Mouse (Mus musculus): ENCODE measurements at regions not wholly inside any gene's neighbourhood (a gene's known extent, or its start where the extent isn't known, plus 50 kb on each side); places are given as distances from the start of the nearest gene placed in this dataset.

GRCm38 (mm10) chr2:10755375-10755774 lies 385.1 kb downstream of the Sfmbt2 start:
- peak; percentile 60 for DNase-seq (ENCODE audit: low spot score)
- H3K27me3 ChIP-seq (ENCODE audit: insufficient read depth, low read length) = no peaks in the 10 kb centered on the region
- ATAC-seq (ENCODE audit: low FRiP score) = peak; percentile 70; the same call in 1 of the 2 replicates
- no peak overlapping the region for H3K4me3 ChIP-seq (ENCODE audit: low read depth, low read length)
- no peaks in the 10 kb centered on the region for H3K9me3 ChIP-seq (ENCODE audit: low read length)
- H3K27ac ChIP-seq (ENCODE audit: low read depth, low read length) = no peak overlapping the region
- no peaks in the 10 kb centered on the region for H3K36me3 ChIP-seq (ENCODE audit: insufficient read depth, low read length)
- H3K4me1 ChIP-seq (ENCODE audit: insufficient read depth, low read length) = 0 out of 2 replicates have a peak, but pooled peaks cover 3% of the 10 kb centered on the region
- no peak for TF ChIP-seq CTCF (IDR thresholded peaks at IDR 0.05)
- WGBS = 50% methylated on average over 3 of the region's 3 CpGs
- no peak overlapping the region for H3K4me2 ChIP-seq (ENCODE audit: low read depth, low read length, poor library complexity, severe bottlenecking)
- H3K9ac ChIP-seq (replicated peaks; ENCODE audit: low read length, poor library complexity, severe bottlenecking) = no peak overlapping the region

- ATAC-seq (ENCODE audit: low FRiP score) = no peak
- Histone ChIP-seq H3K27me3 (ENCODE audit: insufficient read depth, low read length) (no peaks in the 10 kb centered on the region), H3K9me3 (ENCODE audit: low read length) (no peaks in the 10 kb centered on the region), H3K4me3 (ENCODE audit: low read depth, low read length) (no peak overlapping the region), H3K4me2 (ENCODE audit: low read depth, low read length, poor library complexity, severe bottlenecking) (no peak overlapping the region), H3K36me3 (ENCODE audit: insufficient read depth, low read length) (no peaks in the 10 kb centered on the region), H3K27ac (ENCODE audit: low read depth, low read length) (no peak overlapping the region), H3K4me1 (ENCODE audit: insufficient read depth, low read length) (0 out of 2 replicates have a peak, but pooled peaks cover 3% of the 10 kb centered on the region), H3K9ac (replicated peaks; ENCODE audit: low read length, poor library complexity, severe bottlenecking) (no peak overlapping the region)
- TF ChIP-seq CTCF (IDR thresholded peaks at IDR 0.05) = no peak
- WGBS = 19% methylated on average over 8 of the region's 8 CpGs
- peak; percentile 42 for DNase-seq (ENCODE audit: low spot score)
Measured at GRCm38 (mm10) chr2:10757202-10757840, 387.0 kb downstream of the Sfmbt2 start.

DNA sequence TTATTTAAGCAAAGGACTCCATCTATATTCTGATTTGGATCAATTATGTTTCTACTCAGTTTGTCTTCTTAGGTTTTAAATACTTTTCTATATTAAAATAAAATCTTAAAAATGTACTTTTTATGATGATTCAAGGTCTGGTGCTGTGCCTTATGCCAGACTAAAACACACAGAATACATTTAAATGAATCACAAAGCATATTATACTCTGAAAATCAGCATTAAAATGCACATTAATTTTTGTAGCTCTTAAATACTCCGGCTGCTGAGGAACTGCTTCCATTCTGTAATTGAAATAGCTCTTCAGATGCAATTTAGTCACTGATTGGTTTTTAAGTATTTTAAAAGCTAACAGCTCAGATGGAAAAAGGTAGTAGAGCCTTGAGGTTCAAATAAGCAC lies 387.6 kb downstream of the Sfmbt2 start:
- no peaks in the 10 kb centered on the region for H3K9me3 ChIP-seq (ENCODE audit: low read length)
- WGBS = 61% methylated on average over 1 of the region's 1 CpGs
- H3K4me3 ChIP-seq (ENCODE audit: low read depth, low read length) = no peak overlapping the region
- TF ChIP-seq CTCF (IDR thresholded peaks at IDR 0.05) = no peak
- H3K9ac ChIP-seq (replicated peaks; ENCODE audit: low read length, poor library complexity, severe bottlenecking) = no peak overlapping the region
- no peaks in the 10 kb centered on the region for H3K36me3 ChIP-seq (ENCODE audit: insufficient read depth, low read length)
- no peak overlapping the region for H3K27ac ChIP-seq (ENCODE audit: low read depth, low read length)
- ATAC-seq (ENCODE audit: low FRiP score) = no peak
- DNase-seq (ENCODE audit: low spot score) = no peak
- no peak overlapping the region for H3K4me2 ChIP-seq (ENCODE audit: low read depth, low read length, poor library complexity, severe bottlenecking)
- H3K27me3 ChIP-seq (ENCODE audit: insufficient read depth, low read length) = no peaks in the 10 kb centered on the region
- H3K4me1 ChIP-seq (ENCODE audit: insufficient read depth, low read length) = 0 out of 2 replicates have a peak, but pooled peaks cover 3% of the 10 kb centered on the region

DNA sequence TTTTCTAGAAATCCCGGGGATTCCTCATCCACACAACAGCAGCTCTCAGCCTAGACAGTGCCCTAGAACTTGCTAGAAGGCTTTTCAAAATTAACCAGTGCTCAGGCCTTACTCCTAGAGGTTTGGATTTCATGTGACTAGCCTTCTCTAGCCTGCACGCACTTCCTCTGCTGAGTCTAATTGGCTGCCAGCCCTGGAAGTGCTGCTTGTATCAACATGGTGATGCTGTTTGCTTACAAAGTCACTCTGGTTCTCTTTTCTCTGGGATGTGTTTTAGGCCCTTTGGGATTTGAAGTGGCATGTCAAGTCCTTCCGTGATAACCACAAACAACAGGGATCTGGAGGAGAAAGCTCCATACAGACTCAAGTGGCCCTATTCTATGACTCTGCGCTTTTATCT lies 391.9 kb downstream of the Sfmbt2 start:
- Histone ChIP-seq H3K9me3 (ENCODE audit: low read length) (no peaks in the 10 kb centered on the region), H3K9ac (replicated peaks; ENCODE audit: low read length, poor library complexity, severe bottlenecking) (no peak overlapping the region), H3K36me3 (ENCODE audit: insufficient read depth, low read length) (no peaks in the 10 kb centered on the region), H3K27me3 (ENCODE audit: insufficient read depth, low read length) (no peaks in the 10 kb centered on the region), H3K27ac (ENCODE audit: low read depth, low read length) (no peak overlapping the region), H3K4me3 (ENCODE audit: low read depth, low read length) (no peak overlapping the region), H3K4me1 (ENCODE audit: insufficient read depth, low read length) (0 out of 2 replicates have a peak, but pooled peaks cover 2% of the 10 kb centered on the region), H3K4me2 (ENCODE audit: low read depth, low read length, poor library complexity, severe bottlenecking) (no peak overlapping the region)
- no peak for DNase-seq (ENCODE audit: low spot score)
- no peak for TF ChIP-seq CTCF (IDR thresholded peaks at IDR 0.05)
- ATAC-seq (ENCODE audit: low FRiP score) = no peak
- 76% methylated on average over 4 of the region's 4 CpGs for whole genome bisulfite sequencing

GRCm38 (mm10) chr2:10783071-10783470 lies 388.8 kb upstream of the Prkcq start:
- H3K9ac ChIP-seq (replicated peaks; ENCODE audit: low read length, poor library complexity, severe bottlenecking) = no peak overlapping the region
- 65% methylated on average over 7 of the region's 7 CpGs for WGBS
- no peak overlapping the region for H3K4me2 ChIP-seq (ENCODE audit: low read depth, low read length, poor library complexity, severe bottlenecking)
- no peaks in the 10 kb centered on the region for H3K9me3 ChIP-seq (ENCODE audit: low read length)
- no peak overlapping the region for H3K27ac ChIP-seq (ENCODE audit: low read depth, low read length)
- no peak overlapping the region for H3K4me3 ChIP-seq (ENCODE audit: low read depth, low read length)
- H3K4me1 ChIP-seq (ENCODE audit: insufficient read depth, low read length) = no peaks in the 10 kb centered on the region
- H3K27me3 ChIP-seq (ENCODE audit: insufficient read depth, low read length) = no peaks in the 10 kb centered on the region
- DNase-seq (ENCODE audit: low spot score) (no peak), ATAC-seq (ENCODE audit: low FRiP score) (no peak)
- no peak for TF ChIP-seq CTCF (IDR thresholded peaks at IDR 0.05)
- no peaks in the 10 kb centered on the region for H3K36me3 ChIP-seq (ENCODE audit: insufficient read depth, low read length)

DNA sequence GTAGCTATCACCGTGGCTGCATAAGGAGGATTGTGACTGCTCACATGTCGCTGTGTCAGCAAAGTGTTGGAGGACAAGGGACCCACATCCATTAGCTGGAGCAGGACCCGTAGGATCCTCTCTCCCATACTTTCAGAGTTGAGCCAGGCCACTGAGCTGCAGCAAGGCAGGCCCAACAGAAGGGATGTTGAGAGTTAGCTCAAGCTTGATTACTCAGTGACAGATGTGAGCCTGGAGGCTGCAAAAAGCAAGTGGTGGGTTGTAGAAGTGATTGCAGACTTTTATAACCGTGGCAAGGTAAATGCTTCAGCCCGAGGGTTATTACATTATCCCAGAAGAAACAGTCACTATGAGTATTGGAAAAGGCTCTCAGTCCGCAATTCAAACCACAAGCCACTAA lies 388.3 kb upstream of the Prkcq start:
- no peak overlapping the region for H3K4me3 ChIP-seq (ENCODE audit: low read depth, low read length)
- H3K9me3 ChIP-seq (ENCODE audit: low read length) = no peaks in the 10 kb centered on the region
- H3K27ac ChIP-seq (ENCODE audit: low read depth, low read length) = no peak overlapping the region
- DNase-seq (ENCODE audit: low spot score) = no peak
- 69% methylated on average over 6 of the region's 6 CpGs for WGBS
- no peak for TF ChIP-seq CTCF (IDR thresholded peaks at IDR 0.05)
- no peak overlapping the region for H3K9ac ChIP-seq (replicated peaks; ENCODE audit: low read length, poor library complexity, severe bottlenecking)
- no peaks in the 10 kb centered on the region for H3K36me3 ChIP-seq (ENCODE audit: insufficient read depth, low read length)
- H3K27me3 ChIP-seq (ENCODE audit: insufficient read depth, low read length) = no peaks in the 10 kb centered on the region
- no peak overlapping the region for H3K4me2 ChIP-seq (ENCODE audit: low read depth, low read length, poor library complexity, severe bottlenecking)
- H3K4me1 ChIP-seq (ENCODE audit: insufficient read depth, low read length) = no peaks in the 10 kb centered on the region
- no peak for ATAC-seq (ENCODE audit: low FRiP score)

Data from midbrain, postnatal 0 days (tissue).